Mouse (Mus musculus) kidney, adult 10 weeks (tissue): ENCODE measurements around the gene Cyp2d10. TPM values are rescaled to one million over a fixed set of nuclear protein-coding genes. Genes with fewer than 3 reads are reported as not detected.

Source experiments
- polyA plus RNA-seq: library from polyadenylated mRNA; stranded (reverse); fragments of 350-450 nt; fragmentation: Illumina TruSeq; extraction: RNeasy Lipid Tissue Mini Kit (QIAGEN cat#74804); gene quantifications from one replicate; pipeline ENCODE4 v1.2.3, GENCODE M21; 2014; ENCODE audit warnings: low read depth, low replicate concordance

Gene Cyp2d10
- not detected for polyA plus RNA-seq

GRCm38 (mm10) chr15:82406981-82407380 is at the start of gene Cyp2d10:
Gene Cyp2d10 (minus strand): TSS chr15:82407195.

DNA sequence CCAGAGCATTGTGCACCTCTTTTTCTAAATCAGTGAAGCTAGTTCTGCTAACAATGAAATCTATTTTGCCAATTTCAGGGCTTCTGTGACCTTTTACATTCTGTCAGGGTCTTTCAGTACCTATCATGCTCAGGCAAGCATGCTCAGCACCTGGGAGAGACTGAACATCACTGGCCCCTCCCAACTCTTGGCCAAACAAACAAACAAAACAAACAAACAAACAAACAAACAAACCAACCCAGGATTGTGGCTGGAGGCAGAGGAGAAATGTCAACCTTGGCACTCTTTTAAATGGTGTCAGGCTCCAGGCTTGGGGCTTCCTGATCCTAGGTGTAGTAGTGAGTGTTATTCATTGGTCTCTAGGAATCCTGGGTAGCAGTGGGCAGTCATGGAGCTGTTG is 26.1 kb upstream of the Cyp2d10 start, which contains the start of gene Cyp2d9:
Gene Cyp2d9 (plus strand): TSS at position 301 of the 400 bp plus-strand sequence.

DNA sequence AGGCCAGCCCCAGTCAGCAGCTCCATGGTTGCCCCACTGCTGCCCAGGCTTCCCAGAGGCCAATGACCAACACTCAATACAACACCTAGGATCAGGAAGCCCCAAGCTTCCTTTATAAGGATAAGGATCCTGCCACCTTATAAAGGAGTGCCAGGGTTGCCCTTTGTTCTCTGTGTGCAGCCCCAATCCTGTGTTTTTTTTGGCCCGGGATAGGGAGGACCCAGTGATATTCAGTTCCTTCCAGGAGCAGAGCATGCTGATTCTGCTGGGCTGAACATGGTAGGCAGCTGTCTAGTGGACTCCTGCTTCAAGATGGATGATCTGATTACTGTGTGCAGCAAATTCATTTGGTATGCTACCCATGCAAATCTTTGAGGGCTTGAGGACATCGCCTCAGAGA is 13.1 kb downstream of the Cyp2d10 start, which contains the start of gene Cyp2d11:
Gene Cyp2d11 (minus strand): TSS at position 101 of the 400 bp plus-strand sequence.

GRCm38 (mm10) chr15:82379871-82380713 is 26.9 kb downstream of the Cyp2d10 start, which contains the start of gene Cyp2d22:
Gene Cyp2d22 (minus strand): TSS chr15:82380260.

DNA sequence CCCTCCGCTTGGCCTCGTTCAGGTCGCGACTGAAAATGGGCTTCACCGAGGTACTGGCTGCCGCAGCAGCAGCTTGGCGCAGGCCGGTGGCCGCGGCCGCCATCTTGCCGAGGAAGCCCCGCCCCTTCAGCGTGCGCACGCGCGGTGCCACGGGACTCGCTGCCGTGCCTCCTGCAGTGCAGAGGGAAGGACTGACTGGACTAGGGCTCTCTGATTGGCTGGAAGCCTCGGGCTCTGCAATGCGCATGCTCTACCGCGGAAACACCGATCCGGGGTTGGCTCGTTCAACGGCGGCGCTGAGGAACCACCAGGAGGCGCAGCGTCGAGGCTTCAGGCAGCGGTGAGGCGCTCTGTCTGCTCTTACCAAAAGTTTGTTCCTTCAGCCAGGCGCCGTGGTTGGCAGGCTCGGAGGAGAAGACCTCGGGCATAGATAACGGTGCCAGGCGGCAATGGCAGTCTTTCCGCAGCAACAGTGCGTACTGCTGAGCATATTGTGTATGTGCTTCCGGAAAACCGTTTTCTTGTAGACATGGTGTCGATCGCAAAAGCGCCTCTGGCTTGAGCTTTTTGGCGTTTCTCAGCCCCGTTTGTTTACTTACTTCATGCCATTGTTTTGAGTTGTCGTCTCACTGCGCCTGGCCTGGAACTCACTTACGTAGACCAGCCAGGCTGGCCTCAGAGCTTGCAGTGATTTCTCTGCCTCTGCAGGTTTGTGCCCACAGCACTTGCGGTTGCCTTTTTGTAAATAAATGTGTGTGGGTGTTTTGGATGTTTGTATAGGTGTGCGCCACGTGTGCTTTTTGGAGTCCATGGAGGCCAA is 52.7 kb downstream of the Cyp2d10 start, which contains the start of gene Ndufa6:
Gene Ndufa6 (minus strand): TSS at position 197 of the 820 bp plus-strand sequence.

Other genes with a start within 250 kb of the Cyp2d10 start
- gene Shisa8, start 194.4 kb downstream of the Cyp2d10 start, polyA plus RNA-seq = not detected
- gene Tnfrsf13c, start 182.8 kb downstream of the Cyp2d10 start, polyA plus RNA-seq = not detected
- gene Cenpm, start 162.4 kb downstream of the Cyp2d10 start, polyA plus RNA-seq = not detected
- not detected for gene 1500009C09Rik, start 154.8 kb downstream of the Cyp2d10 start, polyA plus RNA-seq
- gene Sept3, start 132.3 kb downstream of the Cyp2d10 start, polyA plus RNA-seq = 0.20 TPM
- not detected for gene Wbp2nl, start 108.2 kb downstream of the Cyp2d10 start, polyA plus RNA-seq
- 25.8 TPM for gene Naga, start 68.3 kb downstream of the Cyp2d10 start, polyA plus RNA-seq
- gene Pheta2, start 68.3 kb downstream of the Cyp2d10 start, polyA plus RNA-seq = 0.32 TPM
- 46.6 TPM for gene Smdt1, start 68.2 kb downstream of the Cyp2d10 start, polyA plus RNA-seq
- 528 TPM for gene Ndufa6, start 52.9 kb downstream of the Cyp2d10 start, polyA plus RNA-seq
- gene Cyp2d22, start 26.9 kb downstream of the Cyp2d10 start, polyA plus RNA-seq = 12.2 TPM
- not detected for gene Cyp2d11, start 13.2 kb downstream of the Cyp2d10 start, polyA plus RNA-seq
- gene Cyp2d9, start 26.2 kb upstream of the Cyp2d10 start, polyA plus RNA-seq = 7.8 TPM
- 54.9 TPM for gene Cyp2d12, start 147.9 kb upstream of the Cyp2d10 start, polyA plus RNA-seq
- gene Cyp2d34, start 213.8 kb upstream of the Cyp2d10 start, polyA plus RNA-seq = not detected